In the genomic region with DNA sequence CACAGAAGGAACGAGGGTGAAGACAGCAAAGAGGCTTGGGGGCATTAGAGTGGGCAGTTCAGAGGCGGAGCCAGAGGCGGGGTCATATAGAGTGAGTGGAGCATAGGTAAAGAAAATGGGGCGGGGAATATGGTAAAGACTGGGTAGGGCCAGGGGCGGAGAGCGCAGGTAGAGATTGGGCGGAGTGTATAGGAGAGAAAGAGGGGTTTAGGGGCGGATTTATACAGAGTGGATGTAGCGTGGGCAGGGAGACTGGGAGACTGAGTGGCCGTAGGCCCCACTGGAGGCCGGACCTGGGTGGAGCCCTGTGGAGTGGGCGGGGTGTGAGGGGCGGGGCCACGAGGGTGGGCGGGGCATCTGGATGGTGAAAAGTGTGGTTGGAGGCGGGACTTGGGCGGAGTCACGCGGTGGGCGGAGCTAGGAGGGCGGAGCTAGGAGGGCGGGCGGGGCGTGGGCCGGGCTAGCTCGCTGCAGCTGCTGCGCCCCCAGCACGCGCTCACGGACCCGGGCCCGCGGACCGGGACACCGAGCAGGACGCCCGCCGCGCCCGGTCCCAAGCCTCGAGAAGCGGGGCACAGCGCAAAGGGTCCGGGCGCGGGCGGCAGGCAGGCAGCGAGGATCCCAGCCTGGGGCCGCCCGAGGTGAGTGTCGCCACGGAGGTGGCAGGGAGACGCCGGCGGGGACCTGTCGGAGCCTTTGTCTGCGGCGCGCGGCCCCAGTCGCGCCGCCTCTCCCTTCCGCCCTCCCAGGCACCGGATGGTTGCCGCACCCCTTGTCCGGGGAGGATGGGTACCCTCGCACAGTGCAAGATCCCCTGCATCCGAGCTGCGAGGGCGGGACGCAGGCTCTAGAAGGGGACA, we compare ENCODE assay signal across 8 mouse cellular contexts. TPM values are rescaled to one million over a fixed set of nuclear protein-coding genes. Genes with fewer than 3 reads are reported as not detected.
DNase-seq lines count a peak whose midpoint lies in the region; ATAC-seq and TF ChIP-seq lines count a peak whose summit lies in the region.

No protein-coding gene starts in this region.

- H3K27ac ChIP-seq in embryonic fibroblast, embryonic 13.5 days (ENCODE audit: insufficient read depth, low read length): no peak overlapping the region
- H3K27ac ChIP-seq in stomach, embryonic 16.5 days (ENCODE audit: low read length): no peak overlapping the region

- H3K4me3 ChIP-seq in lung, adult 2 months (replicated peaks; ENCODE audit: extremely low read depth, low read depth, low read length): peak overlapping the region; percentile 25
- H3K4me3 ChIP-seq in embryonic fibroblast, embryonic 13.5 days (ENCODE audit: insufficient read depth, low read length): peak overlapping the region; percentile 34
- H3K4me3 ChIP-seq in stomach, embryonic 16.5 days (replicated peaks; ENCODE audit: low read length): peak overlapping the region; percentile 60

- no peak for TF ChIP-seq CTCF in lung, adult 2 months (IDR thresholded peaks at IDR 0.05; ENCODE audit: insufficient read depth, low read length)
- no peak for TF ChIP-seq CTCF in brain, embryonic 14.5 days (IDR thresholded peaks at IDR 0.05; ENCODE audit: borderline replicate concordance, extremely low read depth, insufficient read depth, insufficient read length)
- TF ChIP-seq CTCF in embryonic fibroblast, embryonic 13.5 days (IDR thresholded peaks at IDR 0.05; ENCODE audit: borderline replicate concordance, insufficient read depth, low read length): no peak

- peaks cover 5% of the 10 kb centered on the region for H3K27me3 ChIP-seq in stomach, embryonic 16.5 days (ENCODE audit: control insufficient read depth, insufficient read depth, low read length)

- peak overlapping the region; percentile 98 for H3K4me2 ChIP-seq in stomach, embryonic 16.5 days (ENCODE audit: low read depth, low read length)

- no peak for DNase-seq in lung, adult 2 months
- no peak for DNase-seq in lung, postnatal 25 days (ENCODE audit: low spot score)
- DNase-seq in brain, embryonic 14.5 days (ENCODE audit: low read depth): peak; percentile 91
- DNase-seq in induced T-regulatory cell, adult 2 months (ENCODE audit: low read depth): peak; percentile 70
- no peak for DNase-seq in gastrocnemius, adult 18-20 months (ENCODE audit: low spot score)

- H3K36me3 ChIP-seq in stomach, embryonic 16.5 days (ENCODE audit: control insufficient read depth, insufficient read depth, low read length): no peaks in the 10 kb centered on the region

- H3K4me1 ChIP-seq in lung, adult 2 months (ENCODE audit: control insufficient read depth, insufficient read depth, low read length): peaks cover 6% of the 10 kb centered on the region; the same call in 1 of the 2 replicates
- H3K4me1 ChIP-seq in embryonic fibroblast, embryonic 13.5 days (ENCODE audit: control insufficient read depth, insufficient read depth, low read length): no peaks in the 10 kb centered on the region
- peaks cover 14% of the 10 kb centered on the region; the same call in 1 of the 2 replicates for H3K4me1 ChIP-seq in stomach, embryonic 16.5 days (ENCODE audit: control insufficient read depth, insufficient read depth, low read length)

- no peak for TF ChIP-seq POLR2A in lung, adult 2 months (IDR thresholded peaks at IDR 0.05; ENCODE audit: borderline replicate concordance, extremely low read depth, low read depth, low read length)
- peak; percentile 88 for TF ChIP-seq POLR2A in brain, embryonic 14.5 days (IDR thresholded peaks at IDR 0.05; ENCODE audit: borderline replicate concordance, extremely low read depth, insufficient read depth, insufficient read length, poor library complexity, severe bottlenecking)
- no peak for TF ChIP-seq POLR2A in embryonic fibroblast, embryonic 13.5 days (IDR thresholded peaks at IDR 0.05; ENCODE audit: low read depth, low read length)

- peak overlapping the region; percentile 71 for H3K9ac ChIP-seq in stomach, embryonic 16.5 days (ENCODE audit: low read length)

- ATAC-seq in megakaryocyte progenitor cell, adult 5-6 weeks (replicated peaks; ENCODE audit: poor library complexity): peak; percentile 59
- ATAC-seq in stomach, embryonic 16.5 days (ENCODE audit: insufficient read depth, low FRiP score): peak; percentile 90

- 1% methylated on average over 55 of the region's 72 CpGs for WGBS in lung, adult 2 months
- under 1% methylated on average over 65 of the region's 72 CpGs for WGBS in stomach, embryonic 16.5 days

- no peaks in the 10 kb centered on the region for H3K9me3 ChIP-seq in stomach, embryonic 16.5 days (replicated peaks; ENCODE audit: control insufficient read depth, low read length)

RNA-seq across cellular contexts. Expression of gene Slc29a4, which starts 9.6 kb away (rescaled TPM):
- polyA plus RNA-seq in lung, adult 2 months (2012; rRNA removed): 1.6 and 2.7 TPM in 2 replicates
- polyA plus RNA-seq in brain, embryonic 14.5 days (2012; rRNA removed): 109 and 122 TPM in 2 replicates
- 0.39 and 1.3 TPM in 2 replicates for polyA plus RNA-seq in embryonic fibroblast, embryonic 13.5 days (2011; ENCODE audit: insufficient read length, low read depth, missing spikeins)
- not detected in 2 replicates for total RNA-seq in megakaryocyte progenitor cell, adult 5-6 weeks (2015)
- total RNA-seq in megakaryocyte progenitor cell, adult 5-6 weeks (2017): not detected in 2 replicates
- polyA plus RNA-seq in stomach, embryonic 16.5 days (2015; fragmentation: Nextera tagmentation; extraction: Ambion mirVana): 4.8 and 5.2 TPM in 2 replicates
- under 1 TPM in 1 of 2 experiments, not detected in 1; 0.24 TPM for total RNA-seq in gastrocnemius, adult 18-20 months (2021)

Comparison
In these comparisons a context has a peak if more than half of its experiments do, and no peak if none do; other contexts are left out.
1. DNase-seq: peak in brain, embryonic 14.5 days (single experiment) and induced T-regulatory cell, adult 2 months (single experiment); none in lung, adult 2 months (single experiment), lung, postnatal 25 days (single experiment) and gastrocnemius, adult 18-20 months (single experiment).
2. RNA of gene Slc29a4, which starts 9.6 kb away (polyA plus RNA-seq): 109 to 122 TPM in brain, embryonic 14.5 days; 4.8 to 5.2 TPM in stomach, embryonic 16.5 days, 1.6 to 2.7 TPM in lung, adult 2 months and 0.39 to 1.3 TPM in embryonic fibroblast, embryonic 13.5 days; every median in the first group is over 10 times any median in the second.
3. Peak in every context shown above with its lines, with median percentiles within 50 percentile points of each other: H3K4me3 ChIP-seq.